Mouse (Mus musculus): ENCODE data around the gene Vmn1r22.
A peak's percentile ranks its signal among the peaks of the same experiment; 100 is the strongest.
"Not testable (repeated sequence)": the region's sequence is repeated elsewhere in the genome, so short reads cannot be mapped to it uniquely, and the experiment has no call there.

The Vmn1r22 gene

DNA sequence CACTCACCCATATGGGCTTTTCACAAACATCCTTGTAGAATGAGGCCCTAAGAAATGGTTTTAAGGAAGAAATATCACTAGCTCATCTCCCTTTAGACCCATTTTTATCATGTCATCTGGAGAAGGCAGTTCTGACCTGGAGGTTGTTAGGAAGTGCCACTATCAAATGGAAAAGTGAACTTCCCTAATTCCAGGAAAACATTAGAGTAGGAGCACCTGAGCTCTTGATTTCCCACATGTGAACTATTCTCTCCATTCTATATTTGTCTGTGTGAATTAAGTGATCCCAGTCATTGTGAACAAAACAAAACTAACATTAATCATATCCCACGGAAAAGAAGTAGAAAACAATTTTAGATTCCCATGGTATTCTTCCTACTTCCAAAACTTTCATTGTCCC lies at the start of gene Vmn1r22:
Vmn1r22 (minus strand) TSS at position 101 of the 400 bp plus-strand sequence.
- DNase-seq (ENCODE audit: extremely low spot score, low read depth, low spot score), result no peak

DNA sequence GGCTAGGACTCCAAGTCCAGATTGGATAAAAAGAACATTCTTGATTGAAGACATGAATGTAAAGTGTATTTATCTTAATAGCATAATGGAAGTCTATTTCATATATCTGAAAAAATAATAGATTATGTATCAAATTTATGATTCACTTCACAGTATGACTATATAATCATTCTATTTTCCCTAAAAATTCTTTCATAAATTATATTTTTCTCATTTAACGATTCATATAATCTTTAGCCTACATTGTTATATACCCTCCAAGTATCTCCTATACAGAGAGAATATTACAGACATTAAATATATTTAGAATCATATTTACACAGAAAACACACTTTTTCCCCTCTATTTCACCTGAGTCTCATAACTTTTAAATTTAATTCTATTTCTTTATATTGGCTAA lies 18.9 kb upstream of the Vmn1r22 start, which contains the start of gene Vmn1r23:
Vmn1r23 (minus strand) TSS at position 101 of the 400 bp plus-strand sequence.
- no peak for DNase-seq (ENCODE audit: extremely low spot score, low read depth, low spot score)

DNA sequence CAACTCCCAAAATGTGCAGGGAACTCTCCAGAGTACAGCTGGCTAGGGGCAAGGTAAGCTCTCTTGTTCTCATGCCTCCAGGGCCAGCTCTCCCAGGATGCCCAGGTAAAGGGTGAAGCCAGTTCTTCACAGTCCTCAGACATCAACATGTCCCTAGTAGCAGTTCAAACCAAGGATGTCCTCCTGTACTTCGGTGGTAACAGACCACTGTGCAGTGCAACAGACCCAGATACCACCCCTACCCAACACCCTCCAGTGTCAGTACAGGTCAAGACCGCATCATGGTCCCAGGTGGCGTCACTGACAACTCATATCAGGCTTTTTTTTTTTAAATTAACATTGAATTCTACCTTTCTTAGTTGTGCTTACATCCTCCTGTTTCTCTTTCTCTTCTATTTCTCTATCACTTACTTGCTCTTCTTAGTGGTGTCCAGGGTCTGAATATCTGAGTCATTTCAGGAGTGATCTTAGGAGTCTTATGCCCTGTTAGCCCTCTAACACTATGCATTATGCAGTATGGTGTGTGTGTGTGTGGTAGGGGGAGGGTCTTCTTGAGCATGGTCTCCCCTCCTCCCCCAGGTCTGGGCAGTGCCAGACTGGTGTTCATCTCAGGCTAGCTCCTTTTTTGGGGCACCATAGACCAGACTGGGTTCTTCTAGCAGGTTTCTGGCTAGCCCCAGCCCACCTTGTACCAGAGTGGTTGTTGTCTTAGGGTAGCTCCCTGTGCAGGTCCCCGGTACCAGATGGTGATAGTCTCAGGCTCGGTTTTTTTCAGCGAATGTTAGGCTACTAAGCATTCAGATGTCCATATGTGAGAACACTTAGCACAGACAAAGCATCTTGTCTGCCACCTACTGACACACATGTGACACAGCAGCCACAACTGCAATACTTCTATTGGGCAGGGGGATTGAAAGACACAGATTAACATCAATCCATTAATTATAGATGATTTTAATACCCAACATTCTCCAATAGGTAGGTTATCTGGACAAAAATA lies 48.5 kb downstream of the Vmn1r22 start:
- peak; percentile 8 for DNase-seq (ENCODE audit: extremely low spot score, low read depth, low spot score)

GRCm38 (mm10) chr6:57851177-57851576 lies 56.7 kb downstream of the Vmn1r22 start:
- DNase-seq (ENCODE audit: extremely low spot score, low read depth, low spot score), result not testable (repeated sequence)

GRCm38 (mm10) chr6:57850286-57850685 lies 57.5 kb downstream of the Vmn1r22 start, which contains the start of gene Vmn1r21:
Vmn1r21 (minus strand) TSS chr6:57850343.
- DNase-seq (ENCODE audit: extremely low spot score, low read depth, low spot score), result no peak
